Mouse (Mus musculus): ENCODE data around the gene Strn3.
"Not testable (repeated sequence)": the region's sequence is repeated elsewhere in the genome, so short reads cannot be mapped to it uniquely, and the experiment has no call there.

Gene Strn3

DNA sequence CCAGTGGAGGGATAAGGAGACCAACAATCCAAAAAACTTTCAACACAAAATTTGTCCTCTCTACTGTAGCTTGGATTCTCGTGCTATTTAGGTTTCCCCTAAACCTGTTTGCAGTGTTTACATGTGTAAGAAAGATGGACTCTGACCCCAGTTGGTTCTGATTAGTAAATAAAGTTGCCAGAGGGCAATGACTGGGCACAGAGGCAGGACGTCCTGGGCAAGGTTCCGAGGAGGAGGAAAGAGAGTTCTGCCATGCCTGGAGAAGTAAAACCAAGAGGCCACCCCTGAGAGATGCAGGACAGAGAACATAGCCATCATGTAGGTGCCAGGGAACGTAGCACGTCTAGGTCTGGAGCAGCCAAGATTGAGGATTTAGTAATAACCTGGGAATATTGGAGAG lies 79.3 kb downstream of the Strn3 start:
- no peak for DNase-seq (ENCODE audit: low spot score in 2 of 2)

DNA sequence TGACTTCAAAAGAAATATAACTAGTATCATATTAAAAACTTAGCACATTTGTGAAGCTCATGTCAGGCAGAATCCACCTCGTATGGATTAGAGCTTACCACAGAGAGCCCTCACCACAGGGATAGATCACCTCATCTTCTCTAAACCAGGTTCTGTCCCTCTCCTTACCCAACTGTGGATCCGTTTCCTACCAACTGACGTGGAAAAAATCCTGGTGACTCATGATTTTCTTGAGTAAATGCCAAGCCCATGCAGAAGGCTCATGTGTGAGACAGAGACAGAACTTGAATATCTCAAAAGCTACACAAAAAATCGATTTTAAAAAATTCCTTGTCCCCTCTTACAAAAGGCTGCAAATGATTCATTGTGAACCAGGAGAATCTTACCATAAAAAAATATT lies 85.6 kb downstream of the Strn3 start:
- DNase-seq (ENCODE audit: low spot score in 2 of 2): no peak

DNA sequence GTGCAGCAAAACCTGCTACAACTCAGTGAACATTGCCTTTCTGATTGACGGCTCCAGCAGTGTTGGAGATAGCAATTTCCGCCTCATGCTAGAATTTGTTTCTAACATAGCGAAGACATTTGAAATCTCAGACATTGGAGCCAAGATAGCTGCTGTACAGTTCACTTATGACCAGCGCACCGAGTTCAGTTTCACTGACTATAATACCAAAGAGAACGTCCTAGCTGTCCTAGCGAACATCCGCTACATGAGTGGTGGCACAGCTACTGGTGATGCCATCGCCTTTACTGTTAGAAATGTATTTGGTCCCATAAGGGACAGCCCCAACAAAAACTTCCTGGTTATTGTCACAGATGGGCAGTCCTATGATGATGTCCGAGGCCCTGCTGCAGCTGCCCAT lies 88.4 kb downstream of the Strn3 start:
- DNase-seq (ENCODE audit: low spot score in 2 of 2): no peak

DNA sequence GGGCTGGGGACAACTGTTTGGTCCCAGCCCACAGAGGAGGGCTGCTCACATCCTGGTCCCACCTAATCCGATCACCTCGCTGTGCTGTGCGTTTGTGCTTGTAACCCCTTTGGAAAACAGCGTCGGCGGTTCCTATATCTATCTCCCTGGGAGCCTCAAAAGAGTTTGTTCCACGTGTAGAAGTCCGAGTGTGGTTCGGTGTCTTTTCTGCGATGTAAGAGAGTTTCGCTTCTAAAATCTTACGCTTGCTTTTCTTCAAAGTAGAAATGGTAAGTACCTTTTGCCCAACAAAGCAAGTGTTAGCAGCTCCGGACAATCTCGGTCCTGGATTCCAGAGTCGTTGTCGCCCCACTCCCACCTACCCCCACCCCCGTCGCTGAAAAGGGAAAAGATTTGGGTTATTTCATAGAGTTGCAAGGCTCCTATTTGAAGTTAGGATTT lies 97.6 kb downstream of the Strn3 start:
- no peak for DNase-seq (ENCODE audit: low spot score in 2 of 2)

DNA sequence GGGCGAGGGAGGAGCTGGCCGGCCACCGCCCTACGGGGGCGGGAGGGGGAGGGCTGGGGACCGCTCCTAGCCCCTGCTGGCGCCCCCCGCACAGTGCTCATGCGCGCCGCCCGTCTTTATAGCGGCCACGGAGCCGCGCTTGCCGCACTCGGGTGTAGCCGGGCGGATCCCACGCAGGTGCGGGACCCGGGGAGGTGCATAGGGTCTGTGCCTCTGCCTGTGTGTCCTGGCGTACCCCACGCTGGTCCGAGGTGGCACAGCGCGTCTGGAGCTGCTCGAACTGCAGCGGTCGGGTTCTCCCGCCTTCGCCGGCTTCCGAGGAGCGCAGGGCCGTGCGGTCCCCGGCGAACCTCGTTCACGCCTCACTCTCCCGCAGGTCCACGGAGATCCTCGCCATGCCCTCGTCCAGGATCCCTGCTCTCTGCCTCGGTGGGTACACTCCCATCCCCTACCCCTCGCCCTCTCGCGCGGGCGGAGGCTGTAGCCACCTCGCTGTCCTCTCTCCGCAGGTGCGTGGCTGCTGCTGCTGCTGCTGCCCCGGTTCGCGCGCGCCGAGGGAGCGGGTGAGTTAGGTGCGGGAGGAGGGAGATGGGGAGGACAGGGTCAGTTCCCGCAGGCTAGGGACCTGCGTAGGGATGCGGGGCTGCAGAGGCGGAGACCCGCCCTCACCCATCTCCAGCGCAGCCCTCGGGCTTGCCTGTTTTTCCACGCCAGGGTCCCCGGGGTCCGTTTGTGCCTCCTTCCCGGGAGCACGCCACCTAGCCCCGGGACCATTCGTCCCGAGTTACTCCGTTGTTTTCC lies 98.3 kb downstream of the Strn3 start, which contains the start of gene Coch:
Gene Coch (plus strand): TSS at position 113 of the 801 bp plus-strand sequence.
- DNase-seq (ENCODE audit: low spot score in 2 of 2): no peak

DNA sequence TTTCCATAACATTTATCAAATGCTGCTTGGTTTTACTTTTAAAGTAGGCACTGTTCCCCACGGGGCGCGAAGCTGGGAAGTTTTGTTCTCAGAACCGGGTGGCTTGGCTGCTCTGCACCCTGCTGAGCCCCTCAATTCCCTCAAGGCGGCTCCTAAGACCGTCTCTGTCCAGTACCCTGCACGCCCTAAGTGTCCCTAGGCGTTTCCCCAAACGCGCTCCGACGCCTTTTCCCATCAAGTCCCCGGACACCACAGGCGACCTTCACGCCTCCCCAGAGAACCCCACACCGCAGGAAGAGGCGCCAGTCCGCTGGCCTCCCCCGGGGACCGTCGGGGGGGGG lies 98.8 kb downstream of the Strn3 start:
- DNase-seq (ENCODE audit: low spot score in 2 of 2): no peak

DNA sequence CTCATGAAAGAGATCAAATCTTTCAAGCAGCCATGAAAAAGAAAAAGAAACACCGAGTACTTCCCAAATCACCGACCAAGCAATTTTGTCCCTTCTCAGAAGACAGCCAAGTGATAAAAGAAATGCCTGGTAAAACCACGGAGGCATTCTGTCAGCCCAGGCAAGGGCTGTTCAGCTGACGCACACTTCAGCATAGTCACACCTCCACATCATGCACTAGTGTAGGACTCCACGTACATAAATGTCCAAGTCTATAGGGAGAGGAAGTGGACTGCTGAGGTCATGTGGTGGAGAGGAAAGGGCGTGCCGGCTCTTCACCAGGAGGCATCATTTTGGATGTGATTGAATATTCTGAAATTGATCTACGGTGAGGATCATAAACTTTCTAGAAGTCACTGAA lies 99.8 kb downstream of the Strn3 start:
- no peak for DNase-seq (ENCODE audit: low spot score in 2 of 2)

DNA sequence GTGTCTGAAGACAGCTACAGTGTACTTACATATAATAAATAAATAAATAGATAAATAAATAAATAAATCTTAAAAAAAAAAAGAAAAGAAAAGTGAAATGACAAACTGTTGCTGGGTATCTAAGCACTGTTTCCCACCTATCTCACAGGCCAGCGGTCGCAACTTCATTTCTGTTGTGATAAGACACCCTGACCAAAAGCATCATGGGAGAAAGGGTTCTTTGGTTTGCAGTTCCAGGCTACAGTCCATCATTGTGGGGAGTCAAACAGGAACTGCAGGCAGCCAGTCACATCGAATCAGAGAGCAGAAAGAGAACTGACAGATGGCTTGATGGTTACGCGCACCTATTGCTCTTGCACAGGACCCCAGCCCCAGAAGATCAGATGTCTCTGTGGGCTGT lies 102.4 kb downstream of the Strn3 start:
- no peak for DNase-seq (ENCODE audit: low spot score in 2 of 2)

DNA sequence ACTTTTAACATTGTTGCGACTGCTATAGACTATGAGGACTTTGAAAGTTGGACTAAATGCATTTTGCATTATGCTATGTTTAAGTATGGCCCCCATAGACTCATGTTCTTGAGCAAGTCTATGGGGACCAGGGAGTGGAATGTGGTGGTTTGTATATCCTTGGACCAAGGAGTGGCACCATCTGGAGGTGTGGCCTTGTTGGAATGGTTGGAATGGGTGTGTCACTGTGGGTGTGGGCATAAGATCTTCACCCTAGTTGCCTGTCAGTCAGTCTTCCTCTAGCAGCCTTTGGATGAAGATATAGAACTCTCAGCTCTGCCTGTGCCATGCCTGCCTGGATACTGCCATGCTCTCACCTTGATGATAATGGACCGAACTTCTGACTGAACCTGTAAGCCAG lies 113.9 kb downstream of the Strn3 start:
- not testable (repeated sequence) for DNase-seq (ENCODE audit: low spot score in 2 of 2)

DNA sequence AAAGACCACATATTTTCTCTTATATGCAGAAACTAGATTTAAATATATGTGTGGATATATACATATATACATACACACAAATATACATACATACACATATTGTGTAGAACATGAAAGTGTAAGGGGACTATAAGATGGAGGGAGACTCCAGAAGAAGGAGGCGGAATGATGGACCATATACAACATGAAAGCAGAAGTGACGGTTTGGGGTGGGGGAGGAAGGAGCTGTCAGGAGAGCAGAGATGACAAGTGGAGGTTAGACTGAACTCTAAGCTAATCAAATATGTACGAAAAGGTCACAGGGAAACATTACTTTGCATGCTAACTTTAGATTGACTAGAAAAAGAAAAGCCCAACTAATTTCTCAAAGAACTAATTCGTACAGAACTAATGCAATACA lies 119.0 kb downstream of the Strn3 start:
- no peak for DNase-seq (ENCODE audit: low spot score in 2 of 2)

DNA sequence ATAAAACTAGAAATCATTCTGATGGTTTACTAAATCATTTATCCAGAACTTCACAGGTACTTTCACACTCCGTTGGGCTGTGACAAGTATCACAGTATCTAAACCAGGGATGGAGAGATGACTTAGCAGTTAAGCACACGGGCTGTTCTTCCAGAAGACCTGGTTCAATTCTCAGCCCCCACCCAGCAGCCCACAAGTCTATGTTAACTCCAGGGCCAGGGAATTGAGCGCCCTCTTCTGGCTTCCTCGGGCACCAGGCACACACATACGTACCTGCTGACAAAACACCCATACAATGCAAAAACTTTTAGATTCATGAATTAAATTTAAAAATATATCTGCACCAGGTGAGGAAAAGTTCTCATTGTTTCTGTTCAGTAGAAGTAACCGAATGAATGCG lies 121.8 kb downstream of the Strn3 start:
- no peak for DNase-seq (ENCODE audit: low spot score in 2 of 2)

DNA sequence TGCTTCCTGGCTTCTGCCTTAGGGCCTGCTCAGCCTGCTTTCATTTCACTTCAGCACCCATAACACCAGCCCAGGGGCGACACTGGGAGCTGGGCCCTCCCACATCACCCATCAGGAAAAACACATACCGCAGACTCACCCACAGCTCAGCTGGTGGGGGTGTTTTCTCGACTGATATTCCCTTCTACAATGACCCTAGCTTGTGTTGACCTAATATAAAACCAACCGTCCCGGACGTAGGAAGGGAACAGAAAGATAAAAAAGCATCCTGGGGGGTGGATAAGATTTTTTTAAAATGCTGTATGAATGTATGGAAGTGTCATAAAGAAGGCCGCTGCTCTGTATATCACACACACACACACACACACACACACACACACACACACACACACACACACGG lies 122.2 kb downstream of the Strn3 start:
- DNase-seq (ENCODE audit: low spot score in 2 of 2): no peak

DNA sequence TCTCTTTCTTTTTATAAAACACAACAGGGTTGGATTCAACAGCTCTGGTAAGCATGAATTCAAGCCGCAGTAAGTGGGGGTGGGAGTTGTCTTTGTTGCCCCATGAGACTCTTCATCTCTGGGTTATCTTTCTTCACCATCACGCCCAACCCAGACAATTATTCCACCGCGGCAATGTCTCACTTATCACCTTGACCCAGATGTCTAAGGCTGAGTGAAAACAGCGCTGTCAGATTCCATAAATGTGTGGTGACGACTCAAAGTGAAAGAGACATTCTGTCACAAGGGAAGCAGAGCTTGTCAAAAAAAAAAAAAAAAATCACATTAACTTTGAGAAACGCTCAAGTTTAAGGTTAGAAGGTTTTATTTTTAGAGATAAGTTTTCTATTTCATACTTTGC lies 124.5 kb downstream of the Strn3 start:
- DNase-seq (ENCODE audit: low spot score in 2 of 2): no peak

DNA sequence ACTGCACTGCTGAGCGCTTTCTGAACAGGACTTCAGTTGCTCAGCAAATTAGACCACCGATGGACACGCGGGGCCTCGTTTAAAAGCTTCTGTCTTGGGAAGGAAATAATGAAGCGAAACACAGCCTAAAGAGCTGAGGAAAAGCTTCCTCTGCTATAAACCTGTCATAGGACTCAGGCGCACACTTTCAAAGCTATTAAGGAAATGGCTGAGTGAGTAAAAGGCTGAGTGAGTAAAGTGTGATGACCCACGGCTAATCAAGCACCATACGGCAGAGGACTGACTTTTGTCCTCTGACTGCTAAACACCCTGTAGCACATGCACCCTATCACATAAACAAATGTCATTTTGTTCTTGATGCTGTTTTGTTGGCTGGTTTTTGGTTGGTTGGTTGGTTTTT lies 130.3 kb downstream of the Strn3 start:
- no peak for DNase-seq (ENCODE audit: low spot score in 2 of 2)

All from spleen, postnatal 14 days (tissue).